Mouse (Mus musculus): ENCODE results near the gene Cdc42bpg.

The Cdc42bpg gene

DNA sequence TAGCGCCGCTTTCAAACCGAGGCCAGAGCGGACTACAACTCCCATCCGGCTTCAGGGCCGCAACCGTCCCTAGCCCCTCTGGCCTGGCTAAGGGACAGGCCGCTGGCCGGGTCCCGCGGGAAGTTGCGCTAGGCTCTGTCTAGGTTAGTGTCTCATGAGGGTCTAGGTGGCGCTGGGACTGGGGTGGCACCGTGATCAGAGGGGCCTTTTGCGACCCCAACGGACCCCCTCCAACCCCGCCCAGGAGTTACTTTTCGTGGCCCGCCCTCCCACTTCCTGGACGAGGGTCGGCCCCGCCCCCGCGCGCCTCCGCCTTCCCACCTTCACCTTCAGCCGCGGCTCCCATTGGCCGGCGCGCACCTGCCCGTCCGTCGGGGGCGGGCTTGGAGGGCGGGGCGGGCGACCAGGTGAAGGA, at the start of gene Cdc42bpg:
Gene Cdc42bpg, plus strand, starts transcription at position 320 of the 415 bp plus-strand sequence.
- peak; percentile 94 for DNase-seq

DNA sequence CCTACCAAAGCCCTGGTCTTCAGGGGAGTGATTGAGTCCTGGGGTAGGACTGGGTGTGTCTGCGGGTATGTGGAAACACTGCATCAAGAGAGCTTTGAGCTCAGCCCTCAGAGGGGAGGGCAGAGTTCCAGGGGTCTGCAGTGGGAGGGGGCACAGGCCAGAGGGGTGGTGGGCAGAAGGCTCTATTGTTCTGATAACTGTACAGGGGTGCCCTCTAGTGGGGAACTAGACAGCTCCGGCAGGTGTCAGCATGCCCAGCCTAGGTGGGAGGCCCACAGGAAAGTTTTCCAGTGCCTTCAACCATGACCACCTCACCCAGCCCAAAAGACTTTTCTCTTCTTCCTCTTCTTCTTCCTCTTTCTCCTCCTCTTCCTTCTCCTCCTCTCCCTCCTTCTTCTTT, 45.8 kb upstream of the Cdc42bpg start:
- peak in 1 of 2 experiments; percentile 43 for DNase-seq

DNA sequence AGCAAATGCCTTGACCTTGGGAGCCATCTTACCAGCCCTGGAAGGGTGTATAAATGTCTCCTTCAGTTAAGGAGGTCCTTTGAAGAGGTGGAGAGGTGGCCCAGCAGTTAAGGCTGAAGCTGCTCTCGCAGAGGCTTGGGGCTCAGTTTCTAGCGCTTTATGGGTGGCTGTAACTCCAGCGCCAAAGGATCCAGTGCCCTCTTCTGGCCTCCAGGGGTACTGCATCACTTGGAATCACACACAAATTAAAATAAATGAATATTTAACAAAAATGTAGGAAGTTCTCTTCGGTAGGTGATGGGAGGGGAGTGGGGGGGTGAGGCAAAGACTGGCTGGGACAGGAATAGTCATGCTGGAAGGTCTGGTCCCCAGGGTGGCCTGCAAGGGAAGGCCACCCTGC, 45.3 kb upstream of the Cdc42bpg start:
- no peak for DNase-seq

DNA sequence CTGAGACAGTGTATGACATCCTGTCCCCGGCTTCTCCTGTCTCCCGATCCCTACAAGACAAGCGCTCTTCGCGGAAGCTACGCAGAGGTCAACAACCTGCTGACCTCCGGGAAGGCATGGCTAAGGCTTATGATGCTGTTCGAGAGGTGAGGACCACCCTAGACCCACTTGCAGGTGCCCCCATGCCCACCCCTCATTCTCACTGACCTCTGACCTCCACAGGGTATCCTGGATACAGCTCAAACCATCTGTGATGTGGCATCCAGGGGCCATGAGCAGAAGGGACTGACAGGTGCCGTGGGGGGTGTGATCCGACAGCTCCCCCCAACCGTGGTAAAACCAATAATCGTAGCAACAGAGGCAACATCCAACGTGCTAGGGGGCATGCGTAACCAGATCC, 44.9 kb upstream of the Cdc42bpg start:
- DNase-seq: no peak

DNA sequence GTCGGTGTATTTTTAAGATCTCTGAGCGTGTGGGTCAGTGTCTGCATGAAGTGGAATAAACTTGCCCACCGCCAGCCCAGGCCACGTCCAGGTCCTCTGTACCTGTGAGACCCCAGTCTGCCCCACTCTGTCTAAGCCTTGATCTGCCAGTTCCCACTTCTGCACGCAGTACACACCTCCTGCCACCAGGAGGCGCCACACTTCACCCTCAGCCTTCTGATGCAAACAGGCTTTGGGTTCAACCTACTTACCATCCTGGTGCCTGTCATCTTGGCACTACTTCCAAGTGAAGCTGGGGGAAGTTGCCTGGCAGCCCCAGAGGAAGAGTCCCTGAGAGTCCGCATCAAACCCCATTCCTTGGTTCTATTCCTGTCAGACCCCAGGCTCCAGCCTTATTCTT, 44.0 kb upstream of the Cdc42bpg start:
- DNase-seq: peak; percentile 68 to 85

DNA sequence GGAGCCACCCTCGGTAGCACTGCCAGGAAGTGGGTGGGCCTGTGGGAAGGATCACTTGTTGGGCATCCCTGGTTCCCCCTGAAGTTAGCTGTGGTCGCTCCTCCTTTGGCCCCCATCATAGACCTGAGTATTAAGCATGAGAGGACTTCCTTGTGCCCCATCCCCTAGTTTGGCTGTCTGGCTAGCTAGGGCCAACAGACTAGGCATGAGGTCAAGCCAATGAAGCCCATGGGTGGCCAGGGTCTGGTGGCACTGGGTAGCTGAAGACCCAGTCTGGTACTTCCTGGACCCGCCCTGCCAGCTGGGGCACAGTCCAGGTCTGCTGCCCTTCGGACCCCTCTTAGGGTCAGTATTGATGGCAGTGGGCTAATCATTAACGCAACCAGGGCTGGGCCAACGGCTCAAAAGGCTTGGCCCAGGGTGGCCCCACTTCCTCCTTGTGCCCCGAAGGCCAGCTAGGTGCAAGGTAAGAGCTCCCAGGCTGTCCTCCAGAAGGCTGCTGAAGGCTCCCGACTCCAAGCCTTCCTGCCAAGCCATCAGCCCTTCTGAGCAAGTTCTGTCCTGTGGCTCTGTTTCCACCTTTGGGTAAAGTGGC, 43.3 kb upstream of the Cdc42bpg start:
- peak; percentile 87 to 91 for DNase-seq

DNA sequence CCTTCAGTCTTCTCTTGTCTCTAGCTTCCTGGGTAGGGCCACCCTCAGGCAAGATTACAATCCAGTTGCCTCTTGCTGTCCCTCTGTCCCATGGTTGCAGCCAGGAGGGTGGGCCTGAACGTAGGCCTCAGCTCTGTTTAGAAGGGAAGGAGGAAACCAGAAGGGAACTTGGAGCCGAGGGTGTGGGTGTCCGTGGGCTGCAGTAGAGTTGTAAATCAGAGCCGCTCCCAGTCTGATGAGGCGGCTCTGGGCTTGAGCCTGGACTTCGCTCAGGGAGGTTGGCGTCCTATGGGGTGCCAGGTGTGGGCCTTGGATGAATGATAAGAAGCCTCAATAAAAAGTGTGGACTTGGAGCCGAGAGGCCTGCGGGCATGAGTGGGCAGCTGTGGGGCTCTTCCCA, 42.1 kb upstream of the Cdc42bpg start:
- DNase-seq: no peak

DNA sequence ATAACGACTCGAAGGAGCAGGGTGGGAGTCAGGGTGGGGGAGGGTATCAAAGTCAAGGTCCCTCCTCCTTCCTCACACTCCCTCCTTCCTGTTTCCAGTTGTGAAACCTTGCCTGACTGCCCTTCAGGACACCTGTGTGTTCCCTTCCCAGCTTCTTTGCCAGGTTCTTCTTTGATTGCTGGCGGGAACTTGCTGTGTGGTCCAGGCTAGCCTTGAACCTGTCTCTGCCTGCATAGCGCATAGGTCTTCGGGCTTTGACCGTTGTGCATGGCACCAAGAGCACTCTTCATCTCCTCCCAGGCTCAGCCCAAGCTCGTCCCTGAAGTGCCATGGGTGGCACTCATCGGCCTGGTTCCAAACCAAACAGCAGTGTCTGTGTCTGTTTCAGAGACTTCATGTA, 41.3 kb upstream of the Cdc42bpg start:
- no peak for DNase-seq

DNA sequence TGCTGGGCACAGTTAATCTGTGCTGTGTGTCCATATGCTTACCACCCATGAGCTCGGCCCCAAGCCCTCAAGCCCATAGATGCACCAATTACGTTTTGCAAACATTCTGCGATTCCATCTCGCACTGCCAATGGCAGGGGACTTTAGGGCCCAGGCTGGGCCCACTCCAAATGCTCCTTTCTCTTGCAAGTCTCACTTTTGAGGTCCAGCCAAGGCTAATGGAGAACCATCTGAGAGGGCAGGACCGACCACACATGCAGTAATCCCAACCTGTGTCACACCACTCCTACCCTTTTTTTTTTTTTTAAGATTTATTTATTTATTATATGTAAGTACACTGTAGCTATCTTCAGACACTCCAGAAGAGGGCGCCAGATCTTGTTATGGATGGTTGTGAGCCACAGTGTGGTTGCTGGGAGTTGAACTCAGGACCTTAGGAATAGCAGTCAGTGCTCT, 40.5 kb upstream of the Cdc42bpg start:
- peak in 1 of 2 experiments; percentile 27 for DNase-seq

DNA sequence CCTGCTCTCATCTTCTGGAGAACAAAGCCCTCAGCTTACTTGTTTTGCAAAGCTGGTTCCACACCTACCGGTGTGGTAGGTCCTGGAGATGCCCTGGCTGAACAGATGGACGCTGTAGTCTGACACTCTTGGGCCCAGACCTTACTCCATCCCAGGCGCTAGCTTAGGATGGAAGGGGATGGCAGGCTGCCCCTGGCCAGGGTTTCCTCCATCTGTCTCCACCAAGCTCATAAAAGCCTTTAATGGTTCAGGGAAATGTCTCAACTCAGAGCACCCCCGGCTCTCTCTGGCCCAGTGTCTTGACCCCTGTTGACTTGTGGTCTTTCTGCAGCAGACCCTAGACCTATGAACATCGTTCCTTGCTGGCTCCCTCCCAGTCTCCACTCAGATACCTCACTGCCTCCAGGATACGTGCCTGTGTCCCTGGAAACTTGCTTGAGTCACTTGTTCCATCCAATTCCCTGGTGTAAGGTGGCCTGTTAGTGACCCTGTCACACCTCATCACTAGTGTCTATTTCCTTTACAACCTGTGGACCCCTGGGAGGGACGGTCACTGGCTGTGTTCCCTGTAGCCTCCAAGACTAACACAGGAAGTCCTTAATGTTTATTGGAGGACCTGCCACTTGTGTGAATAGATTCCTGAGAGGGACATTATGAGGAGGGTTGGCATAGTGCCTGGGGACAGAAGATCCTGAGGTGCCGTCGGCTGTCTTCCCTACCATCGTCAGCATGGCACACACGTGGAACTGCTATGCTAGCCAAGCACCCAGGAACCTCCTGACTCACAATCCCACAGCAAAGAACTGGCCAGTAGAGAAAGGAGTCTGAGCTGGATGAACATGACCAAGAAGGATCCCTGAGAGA, 38.7 kb upstream of the Cdc42bpg start:
- DNase-seq: peak in 1 of 2 experiments; percentile 14

DNA sequence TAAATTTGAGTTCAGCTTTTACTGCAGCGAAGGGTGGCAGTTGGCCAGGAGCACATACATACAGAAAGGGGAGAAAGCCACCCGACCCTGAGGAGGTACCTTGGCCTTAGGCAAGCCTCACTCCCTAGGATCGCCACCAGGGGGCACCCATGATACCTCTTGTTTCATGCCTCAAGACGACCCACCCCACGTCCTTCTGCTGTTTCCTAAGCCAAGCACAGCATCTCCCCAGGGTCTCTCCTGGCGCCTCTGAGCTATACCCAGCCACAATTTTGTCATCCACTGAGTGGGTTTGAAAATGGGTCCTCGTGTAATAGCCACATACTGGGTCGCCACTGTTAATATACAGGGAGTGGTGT, 38.1 kb upstream of the Cdc42bpg start:
- DNase-seq: peak; percentile 80 to 92

DNA sequence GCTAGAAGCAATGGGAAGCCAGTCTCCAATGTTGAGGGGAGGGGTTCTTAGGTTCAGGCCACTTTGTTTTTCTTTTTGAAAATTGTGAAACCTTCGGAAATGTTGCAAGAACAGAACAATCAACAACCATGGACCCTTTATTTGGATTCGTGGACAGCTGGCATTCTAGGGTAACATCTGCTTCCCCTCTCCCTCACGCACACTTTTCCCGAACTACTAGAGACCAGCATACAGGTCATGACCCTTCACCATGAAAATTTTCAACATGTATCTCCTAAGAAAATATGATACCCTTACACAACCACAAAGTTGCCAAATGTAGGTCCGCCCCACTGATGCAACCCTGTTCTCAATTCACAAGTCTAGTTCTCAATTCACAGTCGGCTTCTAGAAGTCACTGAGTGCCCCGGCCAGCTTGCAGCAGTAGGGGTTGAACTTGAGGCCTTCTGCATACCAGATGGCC, 37.6 kb upstream of the Cdc42bpg start:
- DNase-seq: no peak

DNA sequence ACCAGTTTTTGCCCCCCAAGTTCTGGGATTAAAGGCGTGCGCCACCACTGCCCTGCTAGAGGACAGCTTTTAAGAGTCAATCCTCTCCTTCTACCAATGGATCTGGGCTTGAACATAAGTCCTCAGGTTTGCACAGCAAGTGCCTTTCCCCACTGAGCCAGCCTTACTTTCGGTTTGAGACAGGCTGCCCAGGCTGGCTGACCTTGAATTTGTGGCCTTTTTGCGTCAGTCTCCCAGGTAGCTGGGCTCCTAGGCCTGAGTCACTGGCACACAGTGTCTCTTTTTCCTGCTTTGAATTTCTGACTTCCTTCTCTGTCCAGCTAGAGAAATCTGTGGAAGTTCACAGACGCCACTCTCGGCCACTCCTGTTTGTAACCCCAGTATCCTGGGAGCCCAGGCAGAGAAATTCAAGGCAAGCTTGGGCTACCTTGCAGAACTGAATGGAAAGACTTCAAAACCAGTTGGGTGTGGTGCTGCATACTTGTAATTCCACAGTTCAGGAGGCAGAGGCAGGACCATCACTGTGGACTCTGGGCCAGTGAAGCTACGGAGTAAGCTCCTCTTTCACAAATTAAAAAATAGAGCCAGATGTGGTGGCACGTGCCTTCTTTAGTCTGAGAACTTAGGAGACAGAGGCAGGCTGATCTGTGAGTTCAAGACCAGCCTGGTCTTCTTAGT, 36.3 kb upstream of the Cdc42bpg start:
- DNase-seq: peak in 1 of 2 experiments; percentile 34

DNA sequence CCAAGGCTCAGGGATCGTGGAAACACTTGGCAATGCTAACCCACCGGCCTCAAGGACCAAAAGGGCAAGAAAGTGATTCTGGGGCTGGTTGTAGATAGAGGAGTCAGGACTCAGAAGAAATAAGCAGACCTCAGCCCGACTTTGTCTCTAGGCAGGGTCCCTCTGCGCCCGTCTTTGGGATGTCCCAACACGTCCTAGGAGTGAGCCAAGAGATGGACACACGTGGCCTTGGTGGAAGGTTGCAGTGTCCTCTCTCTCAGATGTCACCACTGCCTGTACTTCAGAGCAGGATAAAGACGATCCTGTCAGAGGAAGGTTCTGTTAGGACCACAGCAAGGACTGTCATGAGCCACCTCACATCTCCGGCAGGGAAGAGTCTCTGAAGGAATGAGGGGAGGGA, 35.6 kb upstream of the Cdc42bpg start:
- DNase-seq: no peak

DNA sequence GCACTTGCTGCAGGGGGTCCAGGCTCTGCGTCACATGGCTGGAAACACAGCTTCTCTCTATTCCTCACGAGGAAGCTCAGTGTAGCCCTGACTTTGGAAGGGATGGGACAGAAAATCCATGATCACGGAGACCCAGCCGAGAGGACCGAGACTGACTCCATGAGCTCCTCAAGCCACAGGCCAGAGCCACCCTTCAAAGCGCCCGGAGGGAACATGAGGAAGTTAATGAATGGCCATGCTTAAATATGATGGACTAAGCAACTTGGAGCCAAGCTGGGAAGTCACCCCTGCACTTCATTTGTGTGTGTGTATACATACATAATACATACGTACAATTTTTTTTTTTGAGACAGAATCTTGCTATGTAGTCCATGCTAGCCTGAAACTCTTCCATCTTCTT, 35.0 kb upstream of the Cdc42bpg start:
- peak; percentile 60 to 63 for DNase-seq

DNA sequence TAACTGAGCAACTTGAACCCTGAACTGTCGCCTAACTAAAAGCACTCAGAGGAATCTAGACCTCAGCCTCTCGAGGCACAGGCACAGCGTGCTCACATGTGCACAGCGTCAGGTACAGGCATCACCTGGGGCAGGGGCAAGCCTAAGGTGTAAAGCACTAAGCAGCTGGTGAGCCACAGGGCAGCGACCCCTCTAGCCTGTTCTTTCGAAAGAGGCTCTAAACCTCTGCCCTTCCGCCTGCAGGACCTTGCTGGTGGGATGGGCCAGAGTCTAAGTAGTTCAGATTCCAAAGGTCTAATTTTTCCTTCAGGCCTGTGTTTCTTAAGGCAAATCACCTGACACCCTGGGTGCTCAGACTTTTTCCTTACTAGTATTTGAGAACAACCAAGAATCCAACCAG, 34.2 kb upstream of the Cdc42bpg start:
- DNase-seq: peak; percentile 75 to 87

DNA sequence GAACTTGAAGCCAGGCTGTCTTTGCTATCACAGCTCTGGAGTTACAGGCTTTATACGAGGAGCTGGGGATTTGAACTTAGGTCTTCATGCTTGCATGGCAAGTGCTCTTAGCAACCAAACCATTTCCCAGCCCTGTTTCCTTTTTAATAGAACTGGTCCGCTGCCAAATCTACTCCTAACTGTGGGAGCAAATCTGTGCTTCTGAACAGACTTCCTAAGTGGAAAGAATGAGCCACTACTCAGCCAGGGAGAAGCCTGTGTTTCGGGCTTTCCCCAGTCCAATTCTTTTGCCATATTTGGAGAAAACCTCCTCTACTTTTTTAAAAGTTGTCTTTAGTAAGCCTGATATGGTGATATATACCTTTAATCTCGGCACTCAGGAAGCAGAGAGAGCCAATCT, 33.5 kb upstream of the Cdc42bpg start:
- peak in 1 of 2 experiments; percentile 28 for DNase-seq

DNA sequence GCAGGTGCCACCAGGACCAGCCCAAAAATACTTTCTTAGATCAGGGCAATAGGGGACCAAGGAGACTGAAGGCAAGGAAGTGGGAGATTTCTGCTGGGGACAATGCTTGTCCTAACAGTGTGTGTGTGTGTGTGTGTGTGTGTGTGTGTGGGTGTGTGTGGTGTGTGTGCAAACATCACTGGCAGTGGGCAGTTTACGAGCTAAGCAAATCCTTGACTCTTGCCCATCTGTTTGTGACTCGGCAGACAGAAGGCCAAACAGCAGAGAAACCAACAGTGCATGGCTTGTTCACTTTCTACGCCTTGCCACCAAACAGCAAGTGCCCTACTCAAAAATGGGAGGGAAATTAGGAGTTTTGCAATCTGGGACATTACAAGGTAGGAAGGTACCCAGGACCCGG, 32.7 kb upstream of the Cdc42bpg start:
- no peak for DNase-seq

DNA sequence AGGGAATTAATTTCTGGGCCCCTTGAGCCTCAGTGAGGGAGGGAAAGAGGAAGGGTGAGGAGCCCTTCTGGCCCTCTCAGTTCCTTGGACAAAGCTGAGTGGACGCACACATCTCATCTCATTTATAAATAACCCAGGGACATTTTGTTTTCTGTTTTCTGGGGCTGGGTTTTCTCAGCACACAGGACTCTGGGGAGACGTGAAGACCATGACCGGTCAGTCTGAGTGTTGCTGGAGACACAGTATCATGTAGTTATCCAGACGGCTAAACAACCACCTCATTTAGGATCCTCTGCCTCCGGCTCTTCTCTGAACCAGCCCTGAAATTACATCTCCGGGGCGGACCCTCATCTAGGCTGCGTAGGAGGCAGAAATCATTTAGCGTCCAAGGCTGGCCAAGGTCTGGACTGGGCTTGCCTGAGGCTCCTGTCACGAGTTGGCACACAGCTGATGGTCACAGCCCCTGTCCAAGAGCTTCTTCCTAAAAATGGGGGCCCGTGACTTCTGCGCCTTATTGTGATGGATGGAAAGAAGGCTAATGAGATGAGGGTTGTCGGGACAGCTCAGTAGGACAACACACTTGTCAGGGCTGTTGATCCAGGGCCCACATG, 32.2 kb upstream of the Cdc42bpg start:
- DNase-seq: peak in 1 of 2 experiments; percentile 13

DNA sequence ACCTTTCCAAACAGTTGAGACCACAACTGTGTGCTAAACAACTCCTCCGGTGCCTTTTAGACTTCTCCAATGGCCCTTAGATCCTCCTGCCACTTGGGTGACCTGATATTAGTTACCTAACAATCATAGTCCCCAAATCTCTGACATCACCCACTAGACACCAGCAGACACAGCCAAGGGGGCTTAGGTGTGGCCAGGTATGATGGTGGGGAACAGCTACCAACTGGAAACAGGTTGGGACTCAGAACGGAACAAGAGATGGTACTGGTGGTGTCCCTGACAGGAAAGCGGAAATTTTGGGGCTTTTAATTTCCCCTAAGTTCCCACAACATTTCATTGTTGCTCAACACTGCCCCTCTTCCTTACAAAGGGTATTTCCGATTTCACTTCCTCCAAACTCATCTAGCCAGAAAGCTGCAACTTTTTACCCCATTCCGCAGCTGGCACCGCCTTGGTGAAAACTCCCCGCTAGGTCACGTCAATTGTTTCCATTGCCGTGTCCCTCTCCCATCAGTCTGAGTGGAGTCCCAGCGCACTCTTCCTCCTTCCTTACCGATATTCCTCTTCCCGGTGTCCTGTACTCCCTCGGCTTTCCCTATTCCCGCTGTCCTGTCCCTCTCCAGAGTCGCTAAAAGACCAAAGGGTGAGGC, 30.4 kb upstream of the Cdc42bpg start:
- DNase-seq: peak in 1 of 2 experiments; percentile 12

DNA sequence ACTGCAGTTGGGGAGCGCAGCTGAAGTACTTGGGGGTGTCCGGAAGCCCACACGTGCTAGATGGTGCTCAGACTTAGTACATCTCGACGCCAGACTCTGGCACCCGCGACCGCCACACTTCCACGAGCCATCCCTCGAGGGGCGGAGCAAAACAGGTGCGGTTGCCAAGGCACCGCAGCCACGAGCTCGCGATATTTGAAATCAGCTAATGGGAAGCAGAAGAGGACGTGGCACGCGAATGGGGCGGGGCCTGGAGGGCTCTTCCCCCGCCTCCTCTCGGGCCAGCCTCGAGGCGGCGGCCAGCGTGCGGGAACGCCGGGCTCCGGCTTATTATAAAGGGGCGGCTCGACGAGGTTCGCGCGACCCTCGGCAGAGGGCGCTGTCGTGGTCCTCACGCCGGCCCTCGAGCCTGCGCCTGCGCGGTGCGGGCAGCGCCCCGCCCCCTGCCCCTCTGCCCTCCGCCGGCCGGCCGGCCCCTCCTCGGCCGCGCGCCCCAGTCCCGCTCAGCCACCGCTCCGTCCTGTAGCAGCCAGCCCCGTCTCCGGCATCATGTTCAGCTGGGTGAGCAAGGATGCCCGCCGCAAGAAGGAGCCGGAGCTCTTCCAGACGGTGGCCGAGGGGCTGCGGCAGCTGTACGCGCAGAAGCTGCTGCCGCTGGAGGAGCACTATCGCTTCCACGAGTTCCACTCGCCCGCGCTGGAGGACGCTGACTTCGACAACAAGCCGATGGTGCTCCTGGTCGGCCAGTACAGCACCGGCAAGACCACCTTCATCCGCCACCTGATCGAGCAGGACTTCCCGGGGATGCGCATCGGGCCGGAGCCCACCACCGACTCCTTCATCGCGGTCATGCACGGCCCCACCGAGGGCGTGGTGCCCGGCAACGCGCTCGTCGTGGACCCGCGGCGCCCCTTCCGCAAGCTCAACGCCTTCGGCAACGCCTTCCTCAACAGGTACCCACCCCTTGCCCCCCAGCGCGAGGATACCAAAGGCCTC, 29.5 kb upstream of the Cdc42bpg start, which contains the start of gene Ehd1:
Gene Ehd1, plus strand, starts transcription at position 300 of the 996 bp plus-strand sequence.
- peak; percentile 99 for DNase-seq

Measured in kidney, adult 8-10 months (tissue).